Mouse (Mus musculus) right cerebral cortex, postnatal 4 days (tissue): ENCODE measurements around the gene Krt80.

Source experiments
- DNase-seq: peaks from one replicate; pipeline ENCODE4 v3.0.0-alpha.2; 2022

Krt80 gene

GRCm38 (mm10) chr15:101370101-101370911, at the start of gene Krt80:
Gene Krt80, minus strand, starts transcription at chr15:101370162.
- DNase-seq: peak; percentile 26

- no peak for DNase-seq
Measured at GRCm38 (mm10) chr15:101418950-101419349, 49.0 kb upstream of the Krt80 start.

- DNase-seq: no peak
Measured at GRCm38 (mm10) chr15:101414807-101415565, 45.0 kb upstream of the Krt80 start.

- no peak for DNase-seq
Measured at GRCm38 (mm10) chr15:101413916-101414635, 44.1 kb upstream of the Krt80 start.

- no peak for DNase-seq
Measured at GRCm38 (mm10) chr15:101412188-101412587, 42.2 kb upstream of the Krt80 start.

GRCm38 (mm10) chr15:101410775-101411174, 40.8 kb upstream of the Krt80 start, which contains the start of gene Krt7:
Gene Krt7, plus strand, starts transcription at chr15:101411043.
- DNase-seq: no peak

GRCm38 (mm10) chr15:101398269-101398668, 28.3 kb upstream of the Krt80 start:
- no peak for DNase-seq

GRCm38 (mm10) chr15:101397683-101398082, 27.7 kb upstream of the Krt80 start:
- no peak for DNase-seq

GRCm38 (mm10) chr15:101396921-101397320, 27.0 kb upstream of the Krt80 start:
- DNase-seq: no peak

GRCm38 (mm10) chr15:101396466-101396865, 26.5 kb upstream of the Krt80 start:
- DNase-seq: no peak

GRCm38 (mm10) chr15:101394908-101395307, 24.9 kb upstream of the Krt80 start:
- DNase-seq: no peak

GRCm38 (mm10) chr15:101392251-101392650, 22.3 kb upstream of the Krt80 start:
- no peak for DNase-seq

GRCm38 (mm10) chr15:101390203-101390602, 20.2 kb upstream of the Krt80 start:
- no peak for DNase-seq

GRCm38 (mm10) chr15:101388034-101388541, 18.1 kb upstream of the Krt80 start:
- DNase-seq: no peak

GRCm38 (mm10) chr15:101387176-101387575, 17.2 kb upstream of the Krt80 start:
- DNase-seq: no peak

GRCm38 (mm10) chr15:101385064-101385463, 15.1 kb upstream of the Krt80 start:
- no peak for DNase-seq

GRCm38 (mm10) chr15:101384610-101385009, 14.6 kb upstream of the Krt80 start:
- DNase-seq: no peak

- DNase-seq: no peak
Measured at GRCm38 (mm10) chr15:101382811-101383210, 12.8 kb upstream of the Krt80 start.

- no peak for DNase-seq
Measured at GRCm38 (mm10) chr15:101381758-101382157, 11.8 kb upstream of the Krt80 start.

- no peak for DNase-seq
Measured at GRCm38 (mm10) chr15:101378646-101379045, 8.7 kb upstream of the Krt80 start.

GRCm38 (mm10) chr15:101376776-101377061, 6.8 kb upstream of the Krt80 start:
- no peak for DNase-seq

GRCm38 (mm10) chr15:101375956-101376775, 6.2 kb upstream of the Krt80 start:
- no peak for DNase-seq
